Mouse (Mus musculus) testis, adult 2 months (tissue): ENCODE data around the gene Nr1h4.

Source experiments
- CTCF ChIP-seq: fragments of 200-500 bp; IDR thresholded peaks from 2 replicates; pipeline ENCODE4 v1.5.1; 2012; ENCODE audit warnings: low read depth, mild to moderate bottlenecking, inconsistent platforms, low read length, moderate library complexity; ENCODE audit not compliant: control insufficient read depth, insufficient read depth, insufficient replicate concordance
- POLR2A ChIP-seq: fragments of 200-500 bp; IDR thresholded peaks from 2 replicates; pipeline ENCODE4 v1.6.1; 2012; ENCODE audit warnings: low read depth, mild to moderate bottlenecking, inconsistent platforms, low read length, moderate library complexity; ENCODE audit not compliant: control insufficient read depth

- TF ChIP-seq CTCF, result no peak
- TF ChIP-seq POLR2A, result no peak
These were observed 45.4 kb upstream of the Nr1h4 start for GRCm38 (mm10) chr10:89578801-89579200.
